In genomic region chr9:63942608-63942982, GRCm38 (mm10) we compare ENCODE assay signal across 15 mouse cellular contexts.
A peak's percentile ranks its signal among the peaks of the same experiment; 100 is the strongest.
DNase-seq lines count a peak whose midpoint lies in the region; ATAC-seq lines count a peak whose summit lies in the region.
"Had no signal": no experiment of that assay in that cellular context is flagged by ENCODE, and none has a peak within 500 bp of the region (broad histone marks: within the 10 kb centered on the region; RNA-seq: fewer than 3 reads in every experiment).

No protein-coding gene starts in this region.

- H3K9me3 ChIP-seq in forebrain, embryonic 14.5 days (replicated peaks; ENCODE audit: control insufficient read depth, low read length), result no peaks in the 10 kb centered on the region
- no peaks in the 10 kb centered on the region for H3K9me3 ChIP-seq in forebrain, embryonic 11.5 days (ENCODE audit: control insufficient read depth, low read length)
- no peaks in the 10 kb centered on the region for H3K9me3 ChIP-seq in hindbrain, embryonic 13.5 days
- no peaks in the 10 kb centered on the region for H3K9me3 ChIP-seq in hindbrain, embryonic 11.5 days (ENCODE audit: control insufficient read depth, low read length)
- H3K9me3 ChIP-seq in embryonic facial prominence, embryonic 11.5 days (replicated peaks; ENCODE audit: control insufficient read depth, low read length), result no peaks in the 10 kb centered on the region
- H3K9me3 ChIP-seq in limb, embryonic 13.5 days, result no peaks in the 10 kb centered on the region
- H3K9me3 ChIP-seq in liver, embryonic 12.5 days (replicated peaks), result no peaks in the 10 kb centered on the region
- H3K9me3 ChIP-seq: forebrain, embryonic 12.5 days had no signal

- H3K27me3 ChIP-seq in forebrain, embryonic 14.5 days (replicated peaks; ENCODE audit: control insufficient read depth, insufficient read depth, low read length), result no peaks in the 10 kb centered on the region
- H3K27me3 ChIP-seq in forebrain, embryonic 11.5 days (ENCODE audit: control insufficient read depth, insufficient read depth, low read length), result no peaks in the 10 kb centered on the region
- no peaks in the 10 kb centered on the region for H3K27me3 ChIP-seq in hindbrain, embryonic 13.5 days
- no peaks in the 10 kb centered on the region for H3K27me3 ChIP-seq in hindbrain, embryonic 11.5 days (ENCODE audit: control insufficient read depth, insufficient read depth, low read length)
- H3K27me3 ChIP-seq in embryonic facial prominence, embryonic 11.5 days (ENCODE audit: control insufficient read depth, insufficient read depth, low read length), result no peaks in the 10 kb centered on the region
- no peaks in the 10 kb centered on the region for H3K27me3 ChIP-seq in limb, embryonic 13.5 days
- no peaks in the 10 kb centered on the region for H3K27me3 ChIP-seq in liver, embryonic 12.5 days (replicated peaks)
- H3K27me3 ChIP-seq: forebrain, embryonic 12.5 days had no signal

- no peak overlapping the region for H3K4me3 ChIP-seq in forebrain, embryonic 14.5 days (ENCODE audit: low read depth, low read length)
- no peak overlapping the region for H3K4me3 ChIP-seq in forebrain, embryonic 11.5 days (ENCODE audit: low read depth, low read length)
- H3K4me3 ChIP-seq in hindbrain, embryonic 13.5 days, result no peak overlapping the region
- no peak overlapping the region for H3K4me3 ChIP-seq in hindbrain, embryonic 11.5 days (ENCODE audit: low read depth, low read length)
- no peak overlapping the region for H3K4me3 ChIP-seq in embryonic facial prominence, embryonic 11.5 days (ENCODE audit: low read depth, low read length)
- no peak overlapping the region for H3K4me3 ChIP-seq in limb, embryonic 13.5 days
- no peak overlapping the region for H3K4me3 ChIP-seq in liver, embryonic 12.5 days
- H3K4me3 ChIP-seq: forebrain, embryonic 12.5 days had no signal

- H3K4me2 ChIP-seq in forebrain, embryonic 14.5 days (ENCODE audit: low read length), result no peak overlapping the region
- H3K4me2 ChIP-seq in forebrain, embryonic 11.5 days (ENCODE audit: low read depth, low read length, severe bottlenecking), result no peak overlapping the region
- H3K4me2 ChIP-seq in hindbrain, embryonic 13.5 days, result no peak overlapping the region
- no peak overlapping the region for H3K4me2 ChIP-seq in hindbrain, embryonic 11.5 days (replicated peaks; ENCODE audit: low read depth, low read length)
- no peak overlapping the region for H3K4me2 ChIP-seq in embryonic facial prominence, embryonic 11.5 days (ENCODE audit: low read depth, low read length)
- H3K4me2 ChIP-seq in limb, embryonic 13.5 days (replicated peaks), result 0 out of 2 replicates have a peak overlapping the region, but pooled peaks have one; percentile 16
- H3K4me2 ChIP-seq in liver, embryonic 12.5 days, result no peak overlapping the region
- H3K4me2 ChIP-seq: forebrain, embryonic 12.5 days; liver, embryonic 11.5 days had no signal

- H3K27ac ChIP-seq in forebrain, embryonic 14.5 days (ENCODE audit: low read depth, low read length), result 0 out of 2 replicates have a peak overlapping the region, but pooled peaks have one; percentile 58
- H3K27ac ChIP-seq in forebrain, embryonic 11.5 days (ENCODE audit: low read depth, low read length), result no peak overlapping the region
- H3K27ac ChIP-seq in hindbrain, embryonic 13.5 days, result peak overlapping the region; percentile 87
- H3K27ac ChIP-seq in hindbrain, embryonic 11.5 days (ENCODE audit: low read depth, low read length), result no peak overlapping the region
- 0 out of 2 replicates have a peak overlapping the region, but pooled peaks have one; percentile 28 for H3K27ac ChIP-seq in embryonic facial prominence, embryonic 11.5 days (replicated peaks; ENCODE audit: low read depth, low read length)
- H3K27ac ChIP-seq in limb, embryonic 13.5 days, result peak overlapping the region; percentile 91; the same call in 1 of the 2 replicates
- H3K27ac ChIP-seq in liver, embryonic 12.5 days, result no peak overlapping the region
- H3K27ac ChIP-seq: forebrain, embryonic 12.5 days had no signal

- 69% methylated on average over 2 of the region's 2 CpGs for WGBS in forebrain, embryonic 14.5 days
- 67% methylated on average over 2 of the region's 2 CpGs for WGBS in forebrain, embryonic 11.5 days
- WGBS in hindbrain, embryonic 13.5 days, result 67% methylated on average over 2 of the region's 2 CpGs
- WGBS in hindbrain, embryonic 11.5 days, result 61% methylated on average over 2 of the region's 2 CpGs
- WGBS in embryonic facial prominence, embryonic 11.5 days, result 65% methylated on average over 2 of the region's 2 CpGs
- 27% methylated on average over 2 of the region's 2 CpGs for WGBS in limb, embryonic 13.5 days
- WGBS in liver, embryonic 12.5 days (ENCODE audit: insufficient replicate concordance), result 42% methylated on average over 2 of the region's 2 CpGs

- no peaks in the 10 kb centered on the region; the same call in 1 of the 2 replicates for H3K4me1 ChIP-seq in forebrain, embryonic 14.5 days (ENCODE audit: control insufficient read depth, insufficient read depth, low read length)
- H3K4me1 ChIP-seq in forebrain, embryonic 11.5 days (replicated peaks; ENCODE audit: control insufficient read depth, insufficient read depth, low read length), result no peaks in the 10 kb centered on the region
- H3K4me1 ChIP-seq in hindbrain, embryonic 13.5 days (replicated peaks), result peaks cover 18% of the 10 kb centered on the region
- H3K4me1 ChIP-seq in hindbrain, embryonic 11.5 days (replicated peaks; ENCODE audit: control insufficient read depth, insufficient read depth, low read length), result peaks cover 2% of the 10 kb centered on the region; the same call in 1 of the 2 replicates
- peaks cover 7% of the 10 kb centered on the region for H3K4me1 ChIP-seq in embryonic facial prominence, embryonic 11.5 days (ENCODE audit: control insufficient read depth, insufficient read depth, low read length)
- H3K4me1 ChIP-seq in limb, embryonic 13.5 days, result peaks cover 30% of the 10 kb centered on the region
- H3K4me1 ChIP-seq in liver, embryonic 12.5 days, result peaks cover 15% of the 10 kb centered on the region; the same call in 1 of the 2 replicates

- no peak overlapping the region for H3K9ac ChIP-seq in forebrain, embryonic 14.5 days (ENCODE audit: low read length)
- H3K9ac ChIP-seq in forebrain, embryonic 11.5 days (ENCODE audit: low read length), result no peak overlapping the region
- 0 out of 2 replicates have a peak overlapping the region, but pooled peaks have one; percentile 9 for H3K9ac ChIP-seq in hindbrain, embryonic 13.5 days
- H3K9ac ChIP-seq in hindbrain, embryonic 11.5 days (ENCODE audit: low read depth, low read length), result no peak overlapping the region
- no peak overlapping the region for H3K9ac ChIP-seq in embryonic facial prominence, embryonic 11.5 days (replicated peaks; ENCODE audit: low read length)
- no peak overlapping the region; the same call in 1 of the 2 replicates for H3K9ac ChIP-seq in limb, embryonic 13.5 days
- H3K9ac ChIP-seq in liver, embryonic 12.5 days, result no peak overlapping the region
- H3K9ac ChIP-seq: forebrain, embryonic 12.5 days had no signal

- ATAC-seq in forebrain, embryonic 14.5 days, result no peak
- no peak for ATAC-seq in forebrain, embryonic 11.5 days (replicated peaks; ENCODE audit: low FRiP score)
- no peak for ATAC-seq in hindbrain, embryonic 13.5 days (ENCODE audit: low FRiP score)
- ATAC-seq in hindbrain, embryonic 11.5 days (ENCODE audit: low FRiP score), result no peak
- 0 out of 2 replicates have a peak, but pooled peaks have one; percentile 35 for ATAC-seq in embryonic facial prominence, embryonic 11.5 days (replicated peaks; ENCODE audit: insufficient number of reproducible peaks, low FRiP score, low TSS enrichment, low read depth)
- peak; percentile 48; the same call in 1 of the 2 replicates for ATAC-seq in limb, embryonic 13.5 days (ENCODE audit: low FRiP score, low read depth)
- ATAC-seq in erythroblast, adult 5-6 weeks (replicated peaks; ENCODE audit: low FRiP score, poor library complexity, severe bottlenecking), result no peak
- ATAC-seq in liver, embryonic 12.5 days, result no peak

- DNase-seq in forebrain, embryonic 14.5 days (ENCODE audit: low spot score), result no peak
- DNase-seq in forebrain, embryonic 11.5 days (ENCODE audit: low spot score), result no peak
- no peak for DNase-seq in hindbrain, embryonic 11.5 days (ENCODE audit: low spot score)
- DNase-seq in embryonic facial prominence, embryonic 11.5 days (ENCODE audit: low spot score), result no peak
- DNase-seq: adrenal gland, postnatal 36 days; cerebellum, adult 11 months; gastrocnemius, postnatal 36 days; kidney, adult 18-20 months; right cerebral cortex, adult 18-20 months had no signal

- H3K36me3 ChIP-seq in forebrain, embryonic 14.5 days (ENCODE audit: control insufficient read depth, insufficient read depth, low read length), result no peaks in the 10 kb centered on the region
- H3K36me3 ChIP-seq in forebrain, embryonic 11.5 days (ENCODE audit: control insufficient read depth, insufficient read depth, low read length), result no peaks in the 10 kb centered on the region
- H3K36me3 ChIP-seq in hindbrain, embryonic 13.5 days, result no peaks in the 10 kb centered on the region
- H3K36me3 ChIP-seq in hindbrain, embryonic 11.5 days (ENCODE audit: control insufficient read depth, insufficient read depth, low read length), result no peaks in the 10 kb centered on the region
- no peaks in the 10 kb centered on the region for H3K36me3 ChIP-seq in embryonic facial prominence, embryonic 11.5 days (replicated peaks; ENCODE audit: control insufficient read depth, insufficient read depth, low read depth, low read length)
- no peaks in the 10 kb centered on the region for H3K36me3 ChIP-seq in limb, embryonic 13.5 days
- H3K36me3 ChIP-seq in liver, embryonic 12.5 days, result no peaks in the 10 kb centered on the region
- H3K36me3 ChIP-seq: forebrain, embryonic 12.5 days had no signal

Comparison
In these comparisons a context has a peak if more than half of its experiments do, and no peak if none do; other contexts are left out.
1. H3K27ac ChIP-seq: peak in forebrain, embryonic 14.5 days (single experiment), hindbrain, embryonic 13.5 days (single experiment), embryonic facial prominence, embryonic 11.5 days (single experiment) and limb, embryonic 13.5 days (single experiment); none in forebrain, embryonic 11.5 days (single experiment), hindbrain, embryonic 11.5 days (single experiment) and liver, embryonic 12.5 days (single experiment).
2. ATAC-seq: peak in embryonic facial prominence, embryonic 11.5 days (single experiment) and limb, embryonic 13.5 days (single experiment); none in forebrain, embryonic 14.5 days (single experiment), forebrain, embryonic 11.5 days (single experiment), hindbrain, embryonic 13.5 days (single experiment), hindbrain, embryonic 11.5 days (single experiment), erythroblast, adult 5-6 weeks (single experiment) and liver, embryonic 12.5 days (single experiment).